Mouse (Mus musculus): Measurements from ENCODE around the gene Kif16b.

GRCm38 (mm10) chr2:142907056-142907455 is 5.7 kb upstream of the Kif16b start:
- TF ChIP-seq CTCF (IDR thresholded peaks at IDR 0.05; ENCODE audit: low read depth) (no peak), EP300 (IDR thresholded peaks at IDR 0.05; ENCODE audit: low read depth) (no peak)
